Mouse (Mus musculus) adrenal gland, postnatal 10 days (tissue): ENCODE results near the gene Macc1. TPM values are rescaled to one million over a fixed set of nuclear protein-coding genes. Genes with fewer than 3 reads are reported as not detected.

Experiments
- DNase-seq: peaks from one replicate; pipeline ENCODE4 v3.0.0; 2021; ENCODE audit warnings: mixed read lengths
- total RNA-seq, 2 experiments: library from RNA; stranded (reverse); gene quantifications; 2 replicates each; pipeline ENCODE4 v1.2.3; 2021

Macc1 gene
- total RNA-seq, 2 experiments from 2014 or later: not detected

DNA sequence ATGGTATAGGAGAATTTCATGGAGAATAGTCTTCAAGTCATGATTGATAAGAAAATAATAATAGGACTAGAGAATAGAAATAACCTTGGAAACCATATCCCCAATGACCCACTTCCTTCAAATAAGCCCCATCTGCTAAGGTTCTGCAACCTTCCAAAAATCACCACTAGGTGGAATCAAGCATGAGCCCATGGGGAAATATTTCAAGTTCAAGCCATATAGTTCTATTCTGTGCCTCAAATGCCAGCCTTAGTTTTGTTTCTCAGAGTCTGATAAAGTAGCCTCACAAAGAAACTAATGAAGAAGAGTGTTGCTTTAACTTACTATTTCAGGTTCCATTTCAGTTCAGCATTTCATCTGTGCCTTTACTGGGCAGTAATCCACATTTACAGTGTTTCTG is 197.1 kb downstream of the Macc1 start:
- no peak for DNase-seq

Other genes with a start within 250 kb of the Macc1 start
- 1 to 10 TPM; 2.0 to 3.2 TPM for gene Itgb8, start 75.5 kb upstream of the Macc1 start, total RNA-seq